Mouse (Mus musculus): ENCODE data around the gene Epb41l4b.

Gene Epb41l4b

DNA sequence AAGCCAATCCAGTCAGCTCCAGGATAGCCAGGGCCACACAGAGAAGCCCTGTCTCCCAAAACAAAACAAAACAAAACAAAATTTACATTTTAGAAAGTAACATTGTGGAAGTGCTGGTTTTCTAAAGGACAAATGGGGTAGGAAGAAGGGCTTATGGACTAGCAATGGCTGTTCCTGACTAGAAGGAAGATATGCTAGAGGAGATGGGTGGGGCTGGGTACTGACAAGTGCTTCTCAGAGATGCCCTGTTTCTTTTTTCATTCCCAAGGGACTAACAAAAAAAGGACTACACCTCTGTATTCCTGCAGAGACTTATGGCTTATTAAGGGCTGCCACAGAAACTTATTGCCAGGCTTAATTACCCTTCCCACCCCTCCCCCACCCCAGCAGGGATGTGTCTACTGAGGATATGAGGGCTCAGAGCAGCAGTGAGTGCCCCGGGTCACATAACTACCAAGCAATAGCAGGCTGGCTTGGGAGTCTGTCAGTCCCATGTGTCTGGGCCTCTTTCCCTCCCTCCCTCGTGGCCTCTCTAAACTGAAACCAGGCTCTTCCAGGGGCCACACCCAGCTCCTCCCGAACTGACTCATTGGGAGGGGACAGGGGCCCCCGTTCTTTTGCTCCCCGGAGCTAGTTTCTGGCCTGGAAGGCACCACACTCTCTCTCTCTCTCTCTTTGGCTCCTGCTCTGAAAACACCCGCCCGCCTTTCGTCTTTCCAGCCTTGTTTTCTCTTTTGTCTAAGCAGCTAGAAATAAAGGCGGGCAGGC is 10.0 kb upstream of the Epb41l4b start:
- peak; percentile 57 for DNase-seq (ENCODE audit: low spot score)

GRCm38 (mm10) chr4:57148182-57148581 is 4.9 kb upstream of the Epb41l4b start:
- no peak for DNase-seq (ENCODE audit: low spot score)

DNA sequence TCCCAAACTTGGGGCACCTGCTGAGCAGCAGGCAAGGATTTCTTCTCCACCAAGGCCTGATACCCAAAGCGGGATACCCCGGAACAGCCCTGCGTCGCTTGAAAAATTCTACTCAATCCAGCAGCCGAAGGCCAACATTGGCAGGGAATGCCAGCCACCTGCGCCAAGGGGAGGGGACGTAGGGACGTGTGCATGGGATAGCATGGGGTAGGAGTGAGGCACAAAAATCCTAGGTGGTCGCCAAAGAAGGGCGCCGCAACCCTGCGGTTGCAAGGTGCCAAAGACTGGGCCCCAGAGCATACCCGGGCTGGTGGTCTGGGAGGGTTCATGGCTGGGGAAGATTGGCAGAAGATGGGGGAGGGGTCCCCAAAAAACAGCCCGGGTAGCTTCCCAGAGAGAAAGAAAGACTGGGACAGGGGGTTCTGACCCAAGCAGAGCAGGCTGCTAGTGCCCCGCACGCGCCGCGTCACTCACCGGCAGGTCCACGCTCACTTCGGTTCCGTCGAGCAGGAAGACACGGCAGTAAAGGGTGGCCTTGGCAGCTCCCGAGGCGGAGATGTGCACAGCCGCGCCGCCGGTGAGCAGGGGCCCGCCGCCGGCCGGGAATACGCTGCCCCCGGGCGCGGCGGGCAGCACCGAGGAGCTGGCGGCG is 737 bp downstream of the Epb41l4b start:
- DNase-seq (ENCODE audit: low spot score) = peak; percentile 30

GRCm38 (mm10) chr4:57141908-57142361 is 1.3 kb downstream of the Epb41l4b start:
- peak; percentile 41 for DNase-seq (ENCODE audit: low spot score)

DNA sequence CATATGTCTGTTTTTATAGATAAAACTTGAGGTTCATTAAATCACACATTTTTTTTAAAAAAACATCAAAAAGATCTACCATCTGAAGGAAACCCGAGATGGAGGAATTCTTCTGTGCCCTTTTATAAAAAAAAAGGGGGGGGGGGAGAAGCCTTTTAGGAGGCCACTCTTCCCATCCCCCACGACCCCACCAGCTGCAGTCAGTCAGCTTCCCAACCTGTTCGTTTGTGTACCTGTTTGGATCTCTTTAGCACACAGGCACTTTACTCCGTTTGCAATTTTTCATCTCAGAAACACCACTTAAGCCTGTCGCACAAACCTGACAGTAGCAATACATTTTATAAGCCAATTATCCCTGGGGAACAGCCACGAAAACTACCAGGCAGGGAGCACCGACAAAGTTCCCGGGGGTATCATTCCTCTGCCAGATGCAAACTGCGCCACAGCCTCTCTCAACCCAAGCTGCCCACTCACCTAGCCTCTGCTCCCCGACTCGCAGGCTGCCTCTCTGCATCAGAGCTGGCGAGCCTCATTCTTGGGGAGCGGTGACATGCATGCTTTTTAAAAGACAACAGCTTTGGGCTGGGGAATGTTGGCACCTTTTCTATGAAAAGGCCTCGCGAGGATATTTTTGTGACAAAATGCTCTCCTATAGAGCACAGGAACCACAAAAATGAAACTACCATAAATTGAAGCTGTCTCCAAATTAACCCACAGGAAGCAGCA is 2.1 kb downstream of the Epb41l4b start:
- peak; percentile 16 for DNase-seq (ENCODE audit: low spot score)

DNA sequence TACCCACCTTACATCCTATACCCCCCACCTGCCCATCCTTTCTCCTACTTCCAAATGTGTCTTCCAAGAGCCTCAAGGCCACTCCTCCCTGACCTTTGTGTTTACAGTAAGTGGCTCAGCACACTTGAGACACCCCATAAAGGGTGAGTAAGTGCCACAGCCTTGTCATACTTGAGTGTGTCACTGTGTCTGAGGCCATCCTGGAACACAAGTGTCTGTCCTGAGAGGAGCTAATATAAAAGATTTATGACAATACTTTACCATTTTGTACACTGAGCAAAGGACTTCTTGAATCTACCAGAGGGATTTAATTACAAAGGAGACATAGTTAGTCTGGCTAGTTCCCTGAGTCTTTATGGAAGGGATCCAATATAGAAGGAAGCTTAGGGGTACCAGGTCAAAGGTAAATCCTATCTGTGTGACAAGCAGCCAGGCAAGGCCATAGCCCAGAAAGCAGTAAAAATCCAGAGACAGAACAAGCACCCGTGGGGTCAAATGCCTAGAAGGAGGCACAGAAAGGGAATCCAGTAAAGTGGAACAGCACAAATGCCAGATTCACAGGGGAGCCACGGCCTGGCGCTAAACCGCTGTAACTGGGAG is 2.9 kb downstream of the Epb41l4b start:
- DNase-seq (ENCODE audit: low spot score) = peak; percentile 38

DNA sequence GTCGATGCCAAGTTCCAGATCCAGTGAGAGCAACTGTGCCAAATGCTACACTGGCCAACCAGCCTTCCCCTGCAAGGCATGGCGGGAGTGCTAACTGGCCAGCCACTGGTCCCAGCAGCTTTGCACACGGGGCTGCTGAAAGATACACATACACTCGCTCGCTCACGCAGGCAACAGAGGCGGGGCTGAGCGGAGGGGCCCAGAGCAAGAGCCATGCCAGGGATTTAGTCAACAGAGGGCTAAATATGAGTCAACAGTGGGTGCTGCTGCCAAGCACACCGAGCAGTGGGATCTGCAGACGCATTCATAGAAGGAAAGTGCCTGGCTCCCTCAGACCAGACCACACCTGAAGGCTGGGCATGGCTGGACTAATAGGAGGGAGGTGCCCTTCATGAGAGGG is 3.8 kb downstream of the Epb41l4b start:
- no peak for DNase-seq (ENCODE audit: low spot score)

GRCm38 (mm10) chr4:57138093-57138440 is 5.2 kb downstream of the Epb41l4b start:
- no peak for DNase-seq (ENCODE audit: low spot score)

DNA sequence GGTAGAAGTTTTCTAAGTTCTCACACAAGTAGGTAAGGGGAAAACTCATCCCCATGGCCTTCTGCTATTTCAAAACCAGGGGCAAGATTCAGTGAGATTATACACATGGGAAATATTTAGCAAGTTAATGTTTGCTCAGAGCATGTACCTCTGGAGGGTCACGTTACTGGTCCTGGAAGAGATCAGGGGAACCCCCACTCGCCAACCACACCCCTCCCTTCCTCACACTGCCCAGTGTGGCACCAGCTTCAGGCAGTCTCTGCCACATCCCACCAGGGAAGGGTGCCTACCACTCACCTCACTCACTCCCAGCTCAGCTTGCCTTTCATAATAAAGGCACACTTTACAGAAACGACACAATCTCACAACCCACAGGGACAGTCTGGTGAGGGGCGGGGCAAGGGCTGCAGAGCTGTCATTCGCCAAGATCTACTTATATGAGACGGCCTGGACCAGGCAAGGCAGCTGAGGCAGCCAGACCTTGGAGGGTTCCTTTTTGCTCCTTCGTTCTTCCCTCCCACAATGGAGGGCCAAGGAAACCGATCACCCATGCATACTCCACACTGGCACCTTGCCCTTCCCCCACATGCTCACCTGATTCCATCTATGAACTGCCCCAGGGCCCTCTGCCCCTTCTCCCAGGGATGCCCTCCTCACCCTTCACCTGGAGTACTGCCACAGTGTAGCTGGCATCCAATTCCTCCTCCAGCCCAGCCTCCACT is 5.7 kb downstream of the Epb41l4b start:
- no peak for DNase-seq (ENCODE audit: low spot score)

GRCm38 (mm10) chr4:57135431-57135830 is 7.8 kb downstream of the Epb41l4b start:
- no peak for DNase-seq (ENCODE audit: low spot score)

- DNase-seq (ENCODE audit: low spot score) = no peak
Observed at GRCm38 (mm10) chr4:57134554-57134953, 8.7 kb downstream of the Epb41l4b start.

- no peak for DNase-seq (ENCODE audit: low spot score)
Observed at GRCm38 (mm10) chr4:57131839-57132238, 11.4 kb downstream of the Epb41l4b start.

- DNase-seq (ENCODE audit: low spot score) = no peak
Observed at GRCm38 (mm10) chr4:57129718-57130515, 13.3 kb downstream of the Epb41l4b start.

DNA sequence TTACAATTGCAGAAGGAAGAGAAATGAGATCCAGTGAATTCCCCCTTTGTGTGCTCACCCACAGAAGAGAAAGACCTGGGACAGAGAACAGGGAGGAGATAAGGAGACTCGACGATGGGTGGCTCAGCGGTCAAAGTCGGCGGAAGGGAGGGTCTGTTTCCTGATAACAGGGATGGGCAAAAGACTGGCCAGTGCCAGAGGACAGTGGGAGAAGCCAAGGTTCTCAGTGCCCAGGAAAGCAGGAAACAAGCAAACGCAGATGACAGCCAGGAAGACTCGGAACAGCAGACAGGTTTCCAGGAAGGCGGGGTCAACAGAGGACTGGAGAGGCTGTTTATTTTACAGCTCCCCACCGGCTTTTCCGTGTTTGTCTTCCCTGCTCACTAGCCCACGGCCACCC is 20.2 kb downstream of the Epb41l4b start:
- DNase-seq (ENCODE audit: low spot score) = no peak

DNA sequence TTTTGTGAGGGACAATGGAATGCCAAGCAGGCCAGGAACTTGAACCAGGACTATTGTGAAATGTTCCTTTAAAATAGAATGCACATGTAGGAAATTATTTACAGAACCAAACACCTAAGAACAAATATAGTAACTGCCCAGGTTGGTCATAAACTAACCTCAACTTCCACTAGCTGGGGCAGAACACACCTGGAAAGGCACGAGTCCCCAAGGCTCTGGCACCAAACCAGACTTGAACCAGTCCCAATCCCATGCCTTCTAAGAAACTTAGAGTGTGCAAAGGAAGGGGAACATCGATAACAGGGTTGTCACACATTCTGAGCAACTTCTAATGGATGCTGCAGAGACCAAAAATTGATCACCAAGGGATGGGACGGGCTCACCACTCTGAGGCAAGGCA is 21.1 kb downstream of the Epb41l4b start:
- DNase-seq (ENCODE audit: low spot score) = no peak

DNA sequence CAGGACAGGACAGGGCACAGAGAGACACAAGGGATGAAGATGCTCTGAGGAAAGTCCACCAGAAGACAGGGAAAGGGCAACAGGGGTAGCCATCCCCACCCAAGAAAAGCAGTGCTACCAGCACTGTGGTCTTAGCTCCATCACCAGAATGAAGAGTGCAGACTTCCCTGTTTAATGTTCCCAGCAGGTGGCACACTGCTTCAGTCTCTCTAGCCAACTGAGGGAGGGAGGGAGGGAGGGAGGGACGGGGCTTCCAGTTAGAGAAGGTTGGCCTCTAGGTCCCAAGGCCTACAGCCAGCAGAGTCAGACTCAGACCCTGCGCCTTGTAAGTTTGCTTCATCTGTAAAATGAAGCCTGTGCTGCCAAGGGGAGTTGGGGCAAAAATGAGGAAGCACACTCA is 22.7 kb downstream of the Epb41l4b start:
- peak; percentile 61 for DNase-seq (ENCODE audit: low spot score)

GRCm38 (mm10) chr4:57119976-57120375 is 23.3 kb downstream of the Epb41l4b start:
- no peak for DNase-seq (ENCODE audit: low spot score)

GRCm38 (mm10) chr4:57118883-57119282 is 24.4 kb downstream of the Epb41l4b start:
- DNase-seq (ENCODE audit: low spot score) = no peak

GRCm38 (mm10) chr4:57116278-57116677 is 27.0 kb downstream of the Epb41l4b start:
- no peak for DNase-seq (ENCODE audit: low spot score)

DNA sequence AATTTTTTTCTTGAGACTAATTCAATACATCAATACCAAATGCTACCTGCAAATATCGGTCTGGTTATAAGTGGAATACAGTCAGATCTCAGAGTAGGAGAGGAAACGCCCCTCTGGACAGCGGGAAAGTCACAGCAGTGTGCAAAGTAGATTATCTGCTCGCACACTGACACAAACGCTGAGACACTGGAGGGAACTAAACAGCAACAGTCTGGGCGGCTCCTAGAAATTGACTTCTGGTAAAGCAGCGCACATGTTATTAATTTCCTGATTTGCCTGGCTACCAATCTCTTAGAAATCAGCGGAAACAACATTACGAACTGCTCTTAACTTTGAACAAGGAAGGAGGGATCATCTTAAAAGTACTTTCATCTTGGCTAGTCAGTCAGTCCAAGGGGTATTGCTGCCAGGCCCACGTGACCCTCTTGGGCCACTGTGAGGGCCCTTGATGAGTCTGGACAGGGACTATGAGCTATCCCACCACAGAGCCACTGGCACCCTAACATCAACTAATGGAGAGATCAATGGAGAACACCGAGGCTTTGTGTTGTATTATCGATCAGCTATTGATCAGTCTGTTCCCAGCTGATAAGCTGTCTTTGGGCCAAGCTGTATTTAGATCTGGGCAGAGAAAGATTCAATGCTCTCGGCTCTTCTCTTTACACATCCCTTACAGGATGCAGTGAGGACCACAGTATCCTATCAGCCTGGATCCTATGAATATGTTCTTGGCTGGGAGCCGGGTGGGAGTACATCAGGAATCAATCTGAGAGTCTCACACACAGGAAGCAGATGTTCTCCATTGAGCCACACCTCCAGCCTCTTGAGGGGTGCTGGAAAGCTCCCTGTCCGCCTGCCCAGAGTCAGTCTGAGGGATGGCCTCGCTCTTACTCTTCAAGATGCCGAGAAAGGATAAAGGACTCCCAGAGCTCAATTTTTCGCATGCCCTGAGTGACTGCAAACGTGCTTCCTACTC is 28.3 kb downstream of the Epb41l4b start:
- DNase-seq (ENCODE audit: low spot score) = peak; percentile 15

Data from embryo, embryonic 10 days (tissue).